Mouse (Mus musculus) forebrain, postnatal 0 days (tissue): ENCODE data around the gene Dus3l. TPM values are rescaled to one million over a fixed set of nuclear protein-coding genes. Genes with fewer than 3 reads are reported as not detected.

Source experiments
- ATAC-seq: fragments of 200-750 bp; cut with Nextera tagmentation; 2 replicates; pipeline ENCODE4 v1.8.0; 2017; ENCODE audit warnings: mild to moderate bottlenecking, moderate library complexity
- DNase-seq: peaks from one replicate; pipeline ENCODE4 v3.0.0-alpha.2; 2015
- H3K27ac ChIP-seq: fragments of 300-500 bp; sonication (generic); 2 replicates; pipeline ENCODE4 v1.5.1; 2014; ENCODE audit warnings: low read depth, mild to moderate bottlenecking, antibody characterized with exemption, low read length, moderate library complexity, mixed read lengths
- H3K27me3 ChIP-seq: fragments of 300-500 bp; sonication (generic); 2 replicates; pipeline ENCODE4 v1.6.1; 2014; ENCODE audit warnings: mild to moderate bottlenecking, low read length, mixed read lengths; ENCODE audit not compliant: insufficient read depth
- H3K36me3 ChIP-seq: fragments of 300-500 bp; sonication (generic); 2 replicates; pipeline ENCODE4 v1.6.1; 2014; ENCODE audit warnings: mild to moderate bottlenecking, moderate library complexity; ENCODE audit not compliant: insufficient read depth
- H3K4me1 ChIP-seq: fragments of 300-500 bp; sonication (generic); 2 replicates; pipeline ENCODE4 v1.6.1; 2014; ENCODE audit warnings: antibody characterized with exemption; ENCODE audit not compliant: insufficient read depth
- H3K4me2 ChIP-seq: fragments of 300-500 bp; sonication (generic); 2 replicates; pipeline ENCODE4 v1.6.1; 2014; ENCODE audit warnings: low read depth, mild to moderate bottlenecking, moderate library complexity
- H3K4me3 ChIP-seq: fragments of 300-500 bp; sonication (generic); 2 replicates; pipeline ENCODE4 v1.5.1; 2014; ENCODE audit warnings: low read depth, low read length, mixed read lengths
- H3K9ac ChIP-seq: fragments of 300-500 bp; sonication (generic); 2 replicates; pipeline ENCODE4 v1.6.1; 2014; ENCODE audit warnings: mild to moderate bottlenecking
- H3K9me3 ChIP-seq: fragments of 300-500 bp; sonication (generic); 2 replicates; pipeline ENCODE4 v1.6.1; 2016; ENCODE audit warnings: low read length
- CTCF ChIP-seq: sonication (generic); IDR thresholded peaks from 2 replicates; pipeline ENCODE4 v1.5.1; 2016; ENCODE audit warnings: antibody characterized with exemption, control low read depth, low read depth
- WGBS: fragments of 180-500 bp; shearing (Covaris S2); extraction: QIAGEN DNeasy Blood & Tissue Kit; methylation state at CpG from one replicate; pipeline ENCODE4 v1.1.7; 2014; 5-methylcytosine and 5-hydroxymethylcytosine counted together
- polyA plus RNA-seq: library from polyadenylated mRNA; unstranded; fragments of >200 nt; fragmentation: Nextera tagmentation; extraction: Ambion mirVana; gene quantifications from 2 replicates; pipeline ENCODE4 v1.2.1, GENCODE M21; 2015
- total RNA-seq: library from RNA; depleted of rRNA; stranded (reverse); fragments of >200 nt; gene quantifications from 2 replicates; pipeline ENCODE4 v1.2.3, GENCODE M21; 2014

Dus3l gene
- total and polyA plus RNA-seq, 2 experiments from 2014 or later: 75.3 to 79.9 TPM

DNA sequence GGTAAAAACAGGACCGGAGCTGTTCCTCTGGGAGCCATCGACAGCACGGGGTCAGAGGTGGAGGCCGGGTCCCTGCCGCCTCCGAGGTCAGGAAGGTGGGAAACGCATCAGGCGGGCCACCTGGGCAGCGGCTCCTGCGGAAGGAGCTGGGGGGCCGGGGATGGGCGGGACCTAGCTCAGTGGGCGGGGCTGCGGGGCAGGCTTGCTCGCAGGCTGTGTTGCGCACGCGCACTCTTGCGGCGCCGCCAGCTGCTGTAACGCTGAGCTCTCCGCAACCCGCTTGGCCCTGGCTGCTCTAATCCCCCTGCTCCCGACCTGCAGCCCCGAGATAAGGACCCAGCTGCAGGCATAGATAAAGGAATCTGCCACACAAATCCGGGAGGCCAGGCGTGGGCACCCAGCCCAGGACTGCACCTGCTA lies 2.6 kb upstream of the Dus3l start:
- Histone ChIP-seq H3K9me3 (no peaks in the 10 kb centered on the region), H3K4me1 (peaks cover 17% of the 10 kb centered on the region), H3K4me2 (peak overlapping the region; percentile 85), H3K27me3 (peaks cover 10% of the 10 kb centered on the region), H3K27ac (peak overlapping the region; percentile 93), H3K36me3 (peaks cover 5% of the 10 kb centered on the region), H3K4me3 (peak overlapping the region; percentile 53), H3K9ac (peak overlapping the region; percentile 69)
- no peak for TF ChIP-seq CTCF
- DNase-seq: peak; percentile 96
- WGBS: 2% methylated on average over 28 of the region's 28 CpGs
- ATAC-seq: peak; percentile 61

DNA sequence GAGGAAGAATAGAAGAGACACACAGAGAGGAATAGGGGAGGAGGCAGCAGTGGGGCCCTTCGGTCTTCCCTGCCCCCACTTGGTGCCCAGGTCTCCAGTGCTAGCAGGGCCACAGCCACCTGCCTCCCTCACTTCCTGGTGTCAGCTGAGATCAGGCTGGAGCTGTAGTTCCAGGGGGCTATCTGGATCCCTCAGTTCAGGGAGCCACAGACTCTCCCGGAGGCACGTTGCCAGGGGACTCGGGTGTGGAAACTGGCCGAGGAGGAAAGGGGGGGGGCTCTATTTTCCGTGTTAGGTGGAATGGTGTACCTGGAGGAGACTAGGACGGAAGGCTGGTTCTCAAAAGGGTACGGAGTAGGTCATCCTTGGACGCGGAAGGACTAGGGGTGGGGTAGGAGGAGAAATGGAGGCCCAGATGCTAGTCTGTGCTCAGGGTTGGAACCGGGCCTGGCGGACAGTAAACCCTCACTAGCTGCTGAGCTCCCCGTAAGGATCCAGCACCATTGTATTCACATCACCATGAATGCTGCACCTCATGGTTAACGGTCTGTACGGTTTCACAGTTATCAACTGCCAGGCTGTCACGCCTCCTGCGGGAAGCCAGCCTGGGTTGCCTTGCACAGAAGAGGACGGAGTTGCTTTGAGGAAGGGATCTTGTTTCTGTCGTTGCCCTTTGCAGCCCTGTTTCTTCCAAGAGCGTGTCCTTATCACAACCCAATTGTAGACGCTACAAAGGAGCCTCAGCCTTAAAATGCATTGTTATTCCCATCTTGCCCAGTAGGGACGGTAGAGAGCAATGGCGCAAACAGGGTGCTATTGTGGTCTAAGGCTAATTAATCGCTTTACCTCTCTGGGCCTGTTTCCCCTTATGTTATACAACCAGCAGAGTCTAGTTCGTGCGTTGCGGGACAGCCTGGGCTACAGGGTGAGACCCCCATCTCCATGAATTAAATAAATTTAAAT lies 1.5 kb upstream of the Dus3l start:
- Histone ChIP-seq H3K9me3 (no peaks in the 10 kb centered on the region), H3K4me3 (no peak overlapping the region; the same call in 1 of the 2 replicates), H3K27me3 (peaks cover under 1% of the 10 kb centered on the region; the same call in 1 of the 2 replicates), H3K36me3 (peaks cover 16% of the 10 kb centered on the region), H3K9ac (no peak overlapping the region), H3K4me2 (peak overlapping the region; percentile 85), H3K4me1 (peaks cover 17% of the 10 kb centered on the region; the same call in 1 of the 2 replicates), H3K27ac (peak overlapping the region; percentile 93)
- ATAC-seq (no peak), DNase-seq (peak; percentile 77)
- WGBS: 44% methylated on average over 27 of the region's 27 CpGs
- peak; percentile 97 for TF ChIP-seq CTCF

DNA sequence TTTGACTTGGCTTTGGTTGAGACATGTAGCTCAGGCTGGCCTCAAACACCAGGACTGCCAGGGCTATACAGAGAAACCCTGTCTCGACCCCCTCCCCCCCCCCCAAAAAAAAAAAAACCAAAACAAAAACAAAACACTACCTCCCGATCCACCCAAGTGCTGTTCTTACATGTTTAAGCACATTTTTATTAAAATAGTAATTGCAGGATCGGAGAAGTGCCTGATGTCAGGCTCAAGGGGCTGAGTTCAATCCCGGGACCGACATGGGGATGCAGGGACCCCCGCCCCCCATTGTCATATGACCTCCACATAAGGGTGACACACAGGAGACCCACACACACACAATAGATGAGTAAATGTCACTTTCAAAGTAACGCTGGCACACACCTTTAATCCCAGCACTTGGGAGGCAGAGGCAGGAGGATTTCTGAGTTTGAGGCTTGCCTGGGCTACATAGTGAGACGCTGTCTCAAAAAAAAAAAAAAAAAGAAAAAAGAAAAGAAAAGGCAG lies 761 bp upstream of the Dus3l start:
- no peak for ATAC-seq
- no peak for DNase-seq
- 81% methylated on average over 8 of the region's 8 CpGs for WGBS
- peak overlapping the region; percentile 66; the same call in 1 of the 2 replicates for H3K4me3 ChIP-seq
- no peak for TF ChIP-seq CTCF
- peaks cover 17% of the 10 kb centered on the region; the same call in 1 of the 2 replicates for H3K4me1 ChIP-seq
- no peaks in the 10 kb centered on the region for H3K9me3 ChIP-seq
- H3K9ac ChIP-seq: no peak overlapping the region
- no peaks in the 10 kb centered on the region for H3K27me3 ChIP-seq
- H3K36me3 ChIP-seq: peaks cover 23% of the 10 kb centered on the region
- peak overlapping the region; percentile 97 for H3K27ac ChIP-seq
- H3K4me2 ChIP-seq: peak overlapping the region; percentile 73

- no peak for TF ChIP-seq CTCF
- no peaks in the 10 kb centered on the region for H3K27me3 ChIP-seq
- H3K9ac ChIP-seq: peak overlapping the region; percentile 81
- DNase-seq: no peak
- peak; percentile 0; the same call in 1 of the 2 replicates for ATAC-seq
- peak overlapping the region; percentile 97 for H3K27ac ChIP-seq
- peaks cover 17% of the 10 kb centered on the region; the same call in 1 of the 2 replicates for H3K4me1 ChIP-seq
- no peaks in the 10 kb centered on the region for H3K9me3 ChIP-seq
- peaks cover 38% of the 10 kb centered on the region for H3K36me3 ChIP-seq
- 52% methylated on average over 12 of the region's 12 CpGs for WGBS
- H3K4me2 ChIP-seq: peak overlapping the region; percentile 73
- peak overlapping the region; percentile 66 for H3K4me3 ChIP-seq
These were observed 874 bp downstream of the Dus3l start for GRCm38 (mm10) chr17:56765431-56765830.

GRCm38 (mm10) chr17:56766631-56767405 lies 2.3 kb downstream of the Dus3l start:
- no peak overlapping the region for H3K9ac ChIP-seq
- H3K27me3 ChIP-seq: no peaks in the 10 kb centered on the region
- H3K4me3 ChIP-seq: no peak overlapping the region
- H3K36me3 ChIP-seq: peaks cover 45% of the 10 kb centered on the region
- ATAC-seq (no peak), DNase-seq (no peak)
- H3K4me2 ChIP-seq: no peak overlapping the region
- 94% methylated on average over 27 of the region's 27 CpGs for WGBS
- peaks cover 14% of the 10 kb centered on the region; the same call in 1 of the 2 replicates for H3K4me1 ChIP-seq
- TF ChIP-seq CTCF: no peak
- no peak overlapping the region for H3K27ac ChIP-seq
- H3K9me3 ChIP-seq: no peaks in the 10 kb centered on the region

DNA sequence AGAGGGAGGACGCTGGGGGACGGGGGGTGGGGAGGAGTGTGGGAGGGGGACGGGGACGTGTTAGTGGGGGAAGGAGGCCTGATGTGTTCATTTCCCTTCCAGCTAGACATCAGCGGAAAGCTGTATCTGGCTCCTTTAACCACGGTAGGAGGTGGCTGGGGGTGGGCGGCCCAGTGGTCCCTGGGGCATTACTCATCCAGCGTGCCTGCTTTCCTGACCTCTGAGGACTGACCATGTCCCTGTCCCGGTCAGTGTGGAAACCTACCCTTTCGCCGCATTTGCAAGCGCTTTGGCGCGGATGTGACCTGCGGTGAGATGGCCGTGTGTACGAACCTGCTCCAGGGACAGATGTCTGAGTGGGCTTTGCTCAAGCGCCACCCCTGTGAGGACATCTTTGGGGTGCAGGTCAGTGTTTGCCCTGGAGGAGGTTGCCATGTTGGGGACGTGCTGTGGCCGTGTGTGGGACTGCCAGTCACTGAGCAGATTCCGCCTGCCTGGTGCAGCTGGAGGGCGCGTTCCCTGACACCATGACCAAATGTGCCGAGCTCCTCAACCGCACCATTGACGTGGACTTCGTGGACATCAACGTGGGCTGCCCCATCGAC lies 3.1 kb downstream of the Dus3l start:
- no peaks in the 10 kb centered on the region for H3K27me3 ChIP-seq
- no peak overlapping the region for H3K4me2 ChIP-seq
- H3K27ac ChIP-seq: no peak overlapping the region
- 96% methylated on average over 29 of the region's 29 CpGs for WGBS
- H3K36me3 ChIP-seq: peaks cover 45% of the 10 kb centered on the region
- no peak for TF ChIP-seq CTCF
- H3K9ac ChIP-seq: no peak overlapping the region
- H3K4me1 ChIP-seq: peaks cover 10% of the 10 kb centered on the region; the same call in 1 of the 2 replicates
- H3K4me3 ChIP-seq: no peak overlapping the region
- DNase-seq (no peak), ATAC-seq (no peak)
- no peaks in the 10 kb centered on the region for H3K9me3 ChIP-seq
